Mouse (Mus musculus): ENCODE measurements around the gene Ninj1. TPM values are rescaled to one million over a fixed set of nuclear protein-coding genes. Genes with fewer than 3 reads are reported as not detected.

Gene Ninj1
- polyA plus RNA-seq, 1 experiment from 2014 or later = 65.0 TPM

DNA sequence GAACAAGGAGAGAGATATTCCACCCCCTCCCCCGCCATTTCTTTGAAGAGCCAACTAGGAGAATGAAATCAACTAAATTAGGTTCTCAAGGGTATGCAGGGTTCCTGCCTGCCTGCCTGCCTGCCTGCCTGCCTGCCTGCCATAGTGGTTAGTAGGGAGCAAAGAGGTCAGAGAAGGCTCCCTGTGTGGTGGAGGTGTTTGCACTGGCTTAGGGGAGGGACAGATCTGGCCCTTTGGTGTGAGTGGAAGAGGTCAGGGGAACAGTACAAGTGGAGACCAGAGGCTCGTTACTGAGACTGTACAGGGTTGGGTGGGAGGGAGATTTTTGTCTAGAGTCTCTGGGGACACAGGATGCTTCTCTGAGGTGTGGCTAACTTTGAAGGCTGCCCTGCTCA lies 1.7 kb downstream of the Ninj1 start:
- H3K27me3 ChIP-seq (replicated peaks; ENCODE audit: control insufficient read depth, insufficient read depth, low read length) = no peaks in the 10 kb centered on the region

DNA sequence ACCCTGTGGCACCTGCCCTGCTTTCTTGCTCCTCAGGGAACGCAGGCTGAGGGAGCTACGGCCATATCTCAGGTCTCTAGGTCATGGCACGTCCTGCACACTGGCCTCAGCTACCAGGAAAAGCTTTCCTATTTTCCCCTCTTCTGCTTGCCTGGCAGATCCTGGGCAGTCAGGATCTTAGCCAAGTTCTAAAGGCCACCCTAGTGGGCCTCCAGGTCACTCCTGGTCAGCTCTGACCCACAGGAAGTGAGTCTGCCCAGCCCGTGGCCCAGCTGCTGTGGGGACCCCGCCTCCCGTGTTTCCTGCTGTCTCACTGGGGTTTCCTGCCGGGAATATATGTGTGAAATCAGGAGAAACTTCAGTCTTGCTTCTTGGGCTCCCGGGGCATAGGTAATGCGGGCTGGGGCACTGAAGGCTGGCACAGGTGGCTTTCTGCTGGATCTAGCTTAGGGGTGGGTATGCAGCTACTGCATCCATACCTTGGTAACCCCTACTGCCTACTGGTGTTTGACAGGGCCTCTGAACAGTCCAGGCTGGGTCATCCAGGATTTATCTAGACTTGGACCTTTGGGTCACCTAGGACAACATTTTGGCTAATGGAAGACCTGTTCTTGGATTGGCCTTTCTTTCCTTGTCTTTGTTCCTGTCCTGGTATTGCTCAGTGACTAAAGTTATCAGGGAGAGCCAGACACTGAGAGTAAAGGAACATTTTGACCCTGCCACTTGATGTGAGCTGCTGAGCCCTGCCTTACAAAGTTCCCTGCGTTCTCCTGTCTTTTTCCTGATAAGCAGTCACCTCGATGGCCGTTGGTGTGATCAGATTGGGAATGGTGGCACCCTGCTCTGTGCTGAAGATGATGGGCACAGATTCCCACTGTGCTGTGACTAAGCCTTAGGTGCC lies 2.9 kb downstream of the Ninj1 start:
- Histone ChIP-seq H3K27ac (replicated peaks; ENCODE audit: low read depth, low read length) (no peak overlapping the region), H3K9me3 (ENCODE audit: control insufficient read depth, low read length) (no peaks in the 10 kb centered on the region), H3K4me1 (ENCODE audit: control insufficient read depth, insufficient read depth, low read length) (peaks cover 29% of the 10 kb centered on the region), H3K4me3 (ENCODE audit: low read depth, low read length) (no peak overlapping the region), H3K4me2 (ENCODE audit: low read depth, low read length) (no peak overlapping the region), H3K36me3 (ENCODE audit: control insufficient read depth, insufficient read depth, low read length) (peaks cover 2% of the 10 kb centered on the region; the same call in 1 of the 2 replicates), H3K27me3 (replicated peaks; ENCODE audit: control insufficient read depth, insufficient read depth, low read length) (no peaks in the 10 kb centered on the region), H3K9ac (ENCODE audit: low read depth, low read length) (no peak overlapping the region)
- WGBS = 69% methylated on average over 12 of the region's 12 CpGs
- DNase-seq (ENCODE audit: low spot score) (no peak), ATAC-seq (ENCODE audit: low read depth) (no peak)

More for the DNA sequence above, 1.7 kb downstream of the Ninj1 start:
- Histone ChIP-seq H3K9ac (ENCODE audit: low read depth, low read length) (no peak overlapping the region), H3K9me3 (ENCODE audit: control insufficient read depth, low read length) (no peaks in the 10 kb centered on the region), H3K4me1 (ENCODE audit: control insufficient read depth, insufficient read depth, low read length) (peaks cover 29% of the 10 kb centered on the region), H3K27ac (replicated peaks; ENCODE audit: low read depth, low read length) (no peak overlapping the region), H3K4me2 (ENCODE audit: low read depth, low read length) (peak overlapping the region; percentile 99), H3K4me3 (ENCODE audit: low read depth, low read length) (no peak overlapping the region), H3K36me3 (ENCODE audit: control insufficient read depth, insufficient read depth, low read length) (no peaks in the 10 kb centered on the region)
- ATAC-seq (ENCODE audit: low read depth) = no peak
- WGBS = 52% methylated on average over 2 of the region's 2 CpGs
- no peak for DNase-seq (ENCODE audit: low spot score)

DNA sequence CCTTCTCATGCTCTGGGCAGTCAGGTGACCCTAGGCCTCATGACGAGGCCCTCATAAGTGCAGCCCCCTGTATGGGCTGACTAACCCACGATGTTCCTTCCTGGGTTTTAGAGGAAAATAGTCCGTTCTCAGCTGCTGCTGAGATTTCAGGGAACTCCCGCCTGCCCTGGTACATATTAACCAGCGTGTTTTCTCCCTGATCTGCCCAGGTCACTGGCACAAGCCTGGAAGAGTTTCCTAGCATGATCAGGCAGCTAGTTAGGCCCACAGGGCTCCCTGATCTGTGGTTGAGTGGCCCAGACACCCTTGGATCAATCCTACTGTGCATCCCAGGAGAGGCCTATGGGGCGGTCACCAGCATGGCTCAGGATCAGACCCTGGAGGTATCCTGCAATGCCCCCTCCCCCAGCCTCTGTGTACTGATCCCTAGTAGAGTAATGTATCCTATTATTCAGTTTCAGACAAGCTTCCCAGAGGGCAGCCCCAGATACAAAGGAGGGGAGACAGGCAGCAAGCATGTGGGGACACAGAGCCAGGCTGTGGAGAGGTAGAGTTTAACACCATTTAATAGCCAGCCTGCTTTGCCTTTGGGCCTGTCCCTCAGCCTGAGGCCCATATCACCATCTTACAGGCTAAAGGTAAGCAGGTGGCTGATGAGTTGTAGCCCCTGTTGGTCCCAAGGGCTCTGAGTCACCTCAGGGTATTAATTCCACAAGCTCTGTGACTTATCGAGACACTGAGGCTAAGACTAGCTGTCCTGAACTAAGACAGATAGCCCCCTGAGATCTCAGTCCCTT lies 3.8 kb downstream of the Ninj1 start:
- Histone ChIP-seq H3K36me3 (ENCODE audit: control insufficient read depth, insufficient read depth, low read length) (peaks cover 10% of the 10 kb centered on the region; the same call in 1 of the 2 replicates), H3K27me3 (replicated peaks; ENCODE audit: control insufficient read depth, insufficient read depth, low read length) (no peaks in the 10 kb centered on the region), H3K4me1 (ENCODE audit: control insufficient read depth, insufficient read depth, low read length) (peaks cover 29% of the 10 kb centered on the region), H3K27ac (replicated peaks; ENCODE audit: low read depth, low read length) (no peak overlapping the region), H3K9ac (ENCODE audit: low read depth, low read length) (0 out of 2 replicates have a peak overlapping the region, but pooled peaks have one; percentile 2), H3K4me2 (ENCODE audit: low read depth, low read length) (no peak overlapping the region), H3K9me3 (ENCODE audit: control insufficient read depth, low read length) (no peaks in the 10 kb centered on the region), H3K4me3 (ENCODE audit: low read depth, low read length) (no peak overlapping the region)
- ATAC-seq (ENCODE audit: low read depth) = no peak
- 65% methylated on average over 7 of the region's 7 CpGs for WGBS
- no peak for DNase-seq (ENCODE audit: low spot score)

GRCm38 (mm10) chr13:49191673-49192035 lies 4.4 kb downstream of the Ninj1 start:
- no peak overlapping the region for H3K27ac ChIP-seq (replicated peaks; ENCODE audit: low read depth, low read length)
- no peaks in the 10 kb centered on the region for H3K27me3 ChIP-seq (replicated peaks; ENCODE audit: control insufficient read depth, insufficient read depth, low read length)
- no peak overlapping the region for H3K4me3 ChIP-seq (ENCODE audit: low read depth, low read length)
- WGBS = 60% methylated on average over 5 of the region's 5 CpGs
- peaks cover 29% of the 10 kb centered on the region for H3K4me1 ChIP-seq (ENCODE audit: control insufficient read depth, insufficient read depth, low read length)
- H3K36me3 ChIP-seq (ENCODE audit: control insufficient read depth, insufficient read depth, low read length) = peaks cover 15% of the 10 kb centered on the region; the same call in 1 of the 2 replicates
- DNase-seq (ENCODE audit: low spot score) (no peak), ATAC-seq (ENCODE audit: low read depth) (no peak)
- no peak overlapping the region for H3K4me2 ChIP-seq (ENCODE audit: low read depth, low read length)
- H3K9me3 ChIP-seq (ENCODE audit: control insufficient read depth, low read length) = no peaks in the 10 kb centered on the region
- peak overlapping the region; percentile 19; the same call in 1 of the 2 replicates for H3K9ac ChIP-seq (ENCODE audit: low read depth, low read length)

GRCm38 (mm10) chr13:49192156-49192855 lies 5.0 kb downstream of the Ninj1 start:
- Histone ChIP-seq H3K27me3 (replicated peaks; ENCODE audit: control insufficient read depth, insufficient read depth, low read length) (no peaks in the 10 kb centered on the region), H3K4me1 (ENCODE audit: control insufficient read depth, insufficient read depth, low read length) (peaks cover 24% of the 10 kb centered on the region), H3K27ac (replicated peaks; ENCODE audit: low read depth, low read length) (no peak overlapping the region), H3K4me3 (ENCODE audit: low read depth, low read length) (no peak overlapping the region), H3K9me3 (ENCODE audit: control insufficient read depth, low read length) (no peaks in the 10 kb centered on the region), H3K36me3 (ENCODE audit: control insufficient read depth, insufficient read depth, low read length) (peaks cover 15% of the 10 kb centered on the region; the same call in 1 of the 2 replicates), H3K4me2 (ENCODE audit: low read depth, low read length) (no peak overlapping the region), H3K9ac (ENCODE audit: low read depth, low read length) (no peak overlapping the region; the same call in 1 of the 2 replicates)
- ATAC-seq (ENCODE audit: low read depth) (no peak), DNase-seq (ENCODE audit: low spot score) (no peak)
- 68% methylated on average over 16 of the region's 16 CpGs for WGBS

DNA sequence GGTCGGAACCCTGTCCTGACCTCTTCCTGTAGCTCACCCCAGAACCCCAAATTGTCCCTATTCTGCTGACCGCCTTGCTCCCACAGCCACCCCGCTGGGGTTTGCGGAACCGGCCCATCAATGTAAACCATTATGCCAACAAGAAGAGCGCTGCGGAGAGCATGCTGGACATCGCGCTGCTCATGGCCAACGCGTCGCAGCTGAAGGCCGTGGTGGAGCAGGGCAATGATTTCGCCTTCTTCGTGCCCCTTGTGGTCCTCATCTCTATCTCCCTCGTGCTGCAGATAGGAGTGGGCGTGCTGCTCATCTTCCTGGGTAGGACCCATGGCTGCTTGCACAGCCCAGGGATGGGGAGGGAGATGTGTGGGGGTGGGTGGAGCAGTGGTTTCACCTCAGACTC lies 6.4 kb downstream of the Ninj1 start:
- Histone ChIP-seq H3K36me3 (ENCODE audit: control insufficient read depth, insufficient read depth, low read length) (peaks cover 15% of the 10 kb centered on the region; the same call in 1 of the 2 replicates), H3K4me1 (ENCODE audit: control insufficient read depth, insufficient read depth, low read length) (peaks cover 16% of the 10 kb centered on the region), H3K27me3 (replicated peaks; ENCODE audit: control insufficient read depth, insufficient read depth, low read length) (no peaks in the 10 kb centered on the region), H3K9ac (ENCODE audit: low read depth, low read length) (no peak overlapping the region), H3K27ac (replicated peaks; ENCODE audit: low read depth, low read length) (no peak overlapping the region), H3K4me2 (ENCODE audit: low read depth, low read length) (no peak overlapping the region), H3K4me3 (ENCODE audit: low read depth, low read length) (no peak overlapping the region), H3K9me3 (ENCODE audit: control insufficient read depth, low read length) (no peaks in the 10 kb centered on the region)
- ATAC-seq (ENCODE audit: low read depth) (no peak), DNase-seq (ENCODE audit: low spot score) (no peak)
- 95% methylated on average over 16 of the region's 17 CpGs for WGBS

DNA sequence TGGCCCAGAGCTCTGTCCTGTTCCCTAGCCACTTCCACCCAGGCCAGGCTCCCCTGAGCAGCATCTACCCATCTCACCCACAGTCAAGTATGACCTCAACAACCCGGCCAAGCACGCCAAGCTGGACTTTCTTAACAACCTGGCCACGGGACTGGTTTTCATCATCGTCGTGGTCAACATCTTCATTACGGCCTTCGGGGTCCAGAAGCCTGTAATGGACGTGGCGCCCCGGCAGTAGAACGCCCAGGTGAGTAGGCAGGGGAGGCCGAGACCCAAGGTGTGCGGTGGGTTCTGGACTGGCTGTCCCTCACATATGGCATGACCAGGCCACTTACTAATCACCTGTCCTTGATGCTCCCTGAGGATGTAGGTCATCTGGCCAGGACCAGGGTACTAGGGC lies 7.5 kb downstream of the Ninj1 start:
- Histone ChIP-seq H3K27ac (replicated peaks; ENCODE audit: low read depth, low read length) (no peak overlapping the region), H3K4me2 (ENCODE audit: low read depth, low read length) (no peak overlapping the region), H3K4me1 (ENCODE audit: control insufficient read depth, insufficient read depth, low read length) (peaks cover 14% of the 10 kb centered on the region; the same call in 1 of the 2 replicates), H3K36me3 (ENCODE audit: control insufficient read depth, insufficient read depth, low read length) (peaks cover 15% of the 10 kb centered on the region; the same call in 1 of the 2 replicates), H3K9me3 (ENCODE audit: control insufficient read depth, low read length) (no peaks in the 10 kb centered on the region), H3K9ac (ENCODE audit: low read depth, low read length) (no peak overlapping the region), H3K27me3 (replicated peaks; ENCODE audit: control insufficient read depth, insufficient read depth, low read length) (no peaks in the 10 kb centered on the region), H3K4me3 (ENCODE audit: low read depth, low read length) (no peak overlapping the region)
- ATAC-seq (ENCODE audit: low read depth) = no peak
- WGBS = 96% methylated on average over 13 of the region's 13 CpGs
- DNase-seq (ENCODE audit: low spot score) = no peak

DNA sequence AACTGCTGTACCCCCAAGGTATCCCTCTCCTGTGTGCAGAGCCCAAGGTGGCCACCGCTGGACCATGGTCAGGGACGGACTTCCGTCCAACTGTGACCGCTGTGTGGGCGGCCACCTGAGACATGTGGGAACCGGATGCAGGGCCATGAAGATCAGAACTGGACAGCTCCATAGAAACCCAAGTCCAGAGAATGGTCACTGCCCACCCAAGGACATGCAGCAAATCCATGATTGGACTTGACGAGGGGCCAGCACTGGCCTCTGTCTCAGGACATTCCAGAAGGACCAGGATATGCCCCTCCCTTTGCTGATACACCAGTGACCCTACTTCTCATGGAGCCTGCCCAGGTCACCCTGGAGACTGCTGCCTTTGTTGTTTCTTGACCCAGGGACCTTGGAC lies 8.4 kb downstream of the Ninj1 start:
- Histone ChIP-seq H3K36me3 (ENCODE audit: control insufficient read depth, insufficient read depth, low read length) (peaks cover 15% of the 10 kb centered on the region; the same call in 1 of the 2 replicates), H3K4me3 (ENCODE audit: low read depth, low read length) (no peak overlapping the region), H3K9ac (ENCODE audit: low read depth, low read length) (no peak overlapping the region), H3K4me2 (ENCODE audit: low read depth, low read length) (no peak overlapping the region), H3K27me3 (replicated peaks; ENCODE audit: control insufficient read depth, insufficient read depth, low read length) (no peaks in the 10 kb centered on the region), H3K4me1 (ENCODE audit: control insufficient read depth, insufficient read depth, low read length) (peaks cover 13% of the 10 kb centered on the region; the same call in 1 of the 2 replicates), H3K9me3 (ENCODE audit: control insufficient read depth, low read length) (no peaks in the 10 kb centered on the region), H3K27ac (replicated peaks; ENCODE audit: low read depth, low read length) (no peak overlapping the region)
- WGBS = 92% methylated on average over 7 of the region's 7 CpGs
- DNase-seq (ENCODE audit: low spot score) (no peak), ATAC-seq (ENCODE audit: low read depth) (no peak)

Measured in embryonic facial prominence, embryonic 14.5 days (tissue).